Mouse (Mus musculus) embryonic facial prominence, embryonic 14.5 days (tissue): ENCODE data around the gene Eml1. TPM values are rescaled to one million over a fixed set of nuclear protein-coding genes. Genes with fewer than 3 reads are reported as not detected.

Source experiments
- ATAC-seq: fragments of 200-750 bp; cut with Nextera tagmentation; 2 replicates; pipeline ENCODE4 v1.8.0; 2017; ENCODE audit warnings: low read depth, moderate number of reproducible peaks, moderate TSS enrichment
- DNase-seq: peaks from one replicate; pipeline ENCODE4 v3.0.0-alpha.2; 2015; ENCODE audit warnings: low spot score
- H3K27ac ChIP-seq: fragments of 300-500 bp; sonication (generic); replicated peaks from 2 replicates; pipeline ENCODE4 v1.5.1; 2014; ENCODE audit warnings: low read depth, mild to moderate bottlenecking, low read length, moderate library complexity
- H3K27me3 ChIP-seq: fragments of 300-500 bp; sonication (generic); replicated peaks from 2 replicates; pipeline ENCODE4 v1.6.1; 2014; ENCODE audit warnings: low read length; ENCODE audit not compliant: control insufficient read depth, insufficient read depth
- H3K36me3 ChIP-seq: fragments of 300-500 bp; sonication (generic); 2 replicates; pipeline ENCODE4 v1.6.1; 2014; ENCODE audit warnings: low read length, mixed read lengths; ENCODE audit not compliant: control insufficient read depth, insufficient read depth
- H3K4me1 ChIP-seq: fragments of 300-500 bp; sonication (generic); 2 replicates; pipeline ENCODE4 v1.6.1; 2014; ENCODE audit warnings: antibody characterized with exemption, low read length; ENCODE audit not compliant: control insufficient read depth, insufficient read depth
- H3K4me2 ChIP-seq: fragments of 300-500 bp; sonication (generic); 2 replicates; pipeline ENCODE4 v1.6.1; 2014; ENCODE audit warnings: low read depth, mild to moderate bottlenecking, low read length, moderate library complexity, mixed read lengths
- H3K4me3 ChIP-seq: fragments of 300-500 bp; sonication (generic); 2 replicates; pipeline ENCODE4 v1.5.1; 2014; ENCODE audit warnings: low read depth, mild to moderate bottlenecking, low read length
- H3K9ac ChIP-seq: fragments of 300-500 bp; sonication (generic); 2 replicates; pipeline ENCODE4 v1.6.1; 2014; ENCODE audit warnings: low read depth, mild to moderate bottlenecking, low read length, moderate library complexity, mixed read lengths
- H3K9me3 ChIP-seq: fragments of 300-500 bp; sonication (generic); 2 replicates; pipeline ENCODE4 v1.6.1; 2016; ENCODE audit warnings: low read length; ENCODE audit not compliant: control insufficient read depth
- WGBS: fragments of 180-500 bp; shearing (Covaris S2); extraction: QIAGEN DNeasy Blood & Tissue Kit; methylation state at CpG from one replicate; pipeline ENCODE4 v1.1.7; 2014; 5-methylcytosine and 5-hydroxymethylcytosine counted together
- polyA plus RNA-seq: library from polyadenylated mRNA; unstranded; fragments of >200 nt; fragmentation: Nextera tagmentation; extraction: Ambion mirVana; gene quantifications from 2 replicates; pipeline ENCODE4 v1.2.1, GENCODE M21; 2014

Gene Eml1
- polyA plus RNA-seq, 1 experiment from 2014 or later = 62.8 TPM

- H3K9me3 ChIP-seq = no peaks in the 10 kb centered on the region
- no peaks in the 10 kb centered on the region for H3K27me3 ChIP-seq
- no peak overlapping the region for H3K4me3 ChIP-seq
- H3K36me3 ChIP-seq = peaks cover 44% of the 10 kb centered on the region
- H3K4me2 ChIP-seq = no peak overlapping the region
- H3K4me1 ChIP-seq = no peaks in the 10 kb centered on the region
- no peak for ATAC-seq
- no peak overlapping the region for H3K9ac ChIP-seq
- H3K27ac ChIP-seq = no peak overlapping the region
- 74% methylated on average over 10 of the region's 10 CpGs for WGBS
- DNase-seq = no peak
Observed at GRCm38 (mm10) chr12:108536461-108536860, 165.7 kb downstream of the Eml1 start.

GRCm38 (mm10) chr12:108541088-108541487 is 170.3 kb downstream of the Eml1 start:
- 29% methylated on average over 6 of the region's 6 CpGs for WGBS
- H3K4me1 ChIP-seq = no peaks in the 10 kb centered on the region
- no peak overlapping the region for H3K27ac ChIP-seq
- H3K27me3 ChIP-seq = no peaks in the 10 kb centered on the region
- DNase-seq (peak; percentile 44), ATAC-seq (0 out of 2 replicates have a peak, but pooled peaks have one; percentile 41)
- no peak overlapping the region for H3K4me2 ChIP-seq
- no peak overlapping the region for H3K9ac ChIP-seq
- H3K36me3 ChIP-seq = peaks cover 23% of the 10 kb centered on the region
- H3K9me3 ChIP-seq = no peaks in the 10 kb centered on the region
- H3K4me3 ChIP-seq = no peak overlapping the region

GRCm38 (mm10) chr12:108546508-108547153 is 175.9 kb downstream of the Eml1 start:
- H3K27me3 ChIP-seq = no peaks in the 10 kb centered on the region
- H3K4me2 ChIP-seq = no peak overlapping the region
- no peaks in the 10 kb centered on the region for H3K9me3 ChIP-seq
- H3K27ac ChIP-seq = no peak overlapping the region
- H3K4me1 ChIP-seq = no peaks in the 10 kb centered on the region; the same call in 1 of the 2 replicates
- DNase-seq = peak; percentile 50
- H3K9ac ChIP-seq = no peak overlapping the region
- peak; percentile 59; the same call in 1 of the 2 replicates for ATAC-seq
- H3K4me3 ChIP-seq = no peak overlapping the region
- no peaks in the 10 kb centered on the region for H3K36me3 ChIP-seq
- 15% methylated on average over 10 of the region's 10 CpGs for WGBS

DNA sequence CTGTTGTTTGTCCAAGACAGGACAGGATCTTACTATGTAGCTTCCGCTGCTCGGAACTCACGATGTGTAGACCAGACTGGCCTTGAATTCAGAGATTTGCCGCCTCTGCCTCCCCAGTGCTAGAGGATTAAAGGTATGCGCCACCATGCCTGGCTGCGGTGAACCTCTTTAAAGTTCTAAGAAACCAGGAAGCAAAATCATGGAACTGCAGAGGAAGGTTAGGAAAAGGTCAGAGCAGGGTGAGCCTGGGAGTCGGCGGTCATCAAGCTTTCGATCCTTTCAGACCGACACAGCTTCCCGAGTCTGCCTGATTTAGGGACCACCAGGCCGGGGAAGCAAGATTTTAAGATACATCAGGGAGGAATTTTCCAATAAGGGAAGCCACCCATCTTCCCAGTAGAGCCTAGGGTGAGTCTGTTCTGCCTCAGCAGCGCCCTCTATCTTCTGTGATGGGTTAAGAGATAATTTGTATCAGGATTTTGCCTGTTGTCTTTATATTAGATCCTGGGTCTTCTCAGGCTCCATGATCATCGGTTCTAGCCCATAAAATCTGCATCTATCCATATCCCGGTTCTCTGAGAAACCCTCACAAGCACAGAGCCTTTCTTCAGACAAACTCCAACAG is 176.6 kb downstream of the Eml1 start:
- no peak overlapping the region for H3K4me3 ChIP-seq
- H3K4me2 ChIP-seq = no peak overlapping the region
- ATAC-seq (no peak), DNase-seq (no peak)
- 75% methylated on average over 15 of the region's 15 CpGs for WGBS
- H3K27me3 ChIP-seq = no peaks in the 10 kb centered on the region
- no peaks in the 10 kb centered on the region; the same call in 1 of the 2 replicates for H3K4me1 ChIP-seq
- no peak overlapping the region for H3K9ac ChIP-seq
- no peaks in the 10 kb centered on the region for H3K9me3 ChIP-seq
- no peak overlapping the region for H3K27ac ChIP-seq
- H3K36me3 ChIP-seq = no peaks in the 10 kb centered on the region

DNA sequence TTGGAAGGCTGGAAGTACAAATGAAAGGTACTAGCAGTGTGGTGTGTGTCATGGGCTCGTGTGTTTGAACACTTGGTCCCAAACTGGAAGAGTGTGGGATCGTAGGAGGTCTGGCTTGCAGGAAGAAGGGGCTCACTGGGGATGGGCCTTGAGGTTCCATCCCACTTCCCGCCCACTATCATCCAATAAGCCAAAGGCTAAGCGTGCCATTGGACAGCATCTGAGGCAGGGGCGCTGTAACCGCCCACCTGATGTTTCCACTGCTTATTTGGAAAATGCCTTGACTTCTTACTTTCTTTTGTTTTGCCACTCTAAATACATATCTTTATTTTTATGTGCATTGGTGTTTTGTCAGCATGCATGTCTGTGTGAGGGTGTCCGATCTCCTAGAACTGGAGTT is 181.0 kb downstream of the Eml1 start:
- no peaks in the 10 kb centered on the region for H3K36me3 ChIP-seq
- no peak for ATAC-seq
- no peak overlapping the region for H3K27ac ChIP-seq
- no peaks in the 10 kb centered on the region for H3K27me3 ChIP-seq
- no peak overlapping the region for H3K4me3 ChIP-seq
- 77% methylated on average over 7 of the region's 7 CpGs for WGBS
- H3K4me2 ChIP-seq = no peak overlapping the region
- H3K9ac ChIP-seq = no peak overlapping the region
- H3K9me3 ChIP-seq = no peaks in the 10 kb centered on the region
- DNase-seq = no peak
- H3K4me1 ChIP-seq = peaks cover 19% of the 10 kb centered on the region

DNA sequence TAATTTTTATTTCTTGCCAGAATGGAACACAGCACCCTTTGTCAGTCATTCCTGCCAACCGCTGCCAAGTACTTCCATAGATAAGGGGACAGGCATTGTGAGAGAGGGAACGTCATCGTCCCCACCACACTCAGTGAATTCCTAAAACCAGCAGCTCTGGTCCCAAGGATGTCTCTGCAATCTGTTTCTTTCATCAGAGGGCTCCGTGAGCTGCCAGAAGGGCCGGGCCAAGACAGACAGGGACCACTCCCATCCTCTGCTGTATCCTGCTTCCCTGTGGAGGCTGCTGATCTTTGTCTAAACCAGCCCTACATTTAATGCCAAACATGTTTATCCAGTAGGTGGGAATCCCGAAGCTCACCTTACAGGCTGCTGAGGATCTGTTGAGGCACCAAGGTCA is 182.3 kb downstream of the Eml1 start:
- Histone ChIP-seq H3K27me3 (no peaks in the 10 kb centered on the region), H3K36me3 (no peaks in the 10 kb centered on the region), H3K9me3 (no peaks in the 10 kb centered on the region), H3K4me3 (no peak overlapping the region), H3K4me1 (peaks cover 30% of the 10 kb centered on the region), H3K27ac (no peak overlapping the region), H3K9ac (0 out of 2 replicates have a peak overlapping the region, but pooled peaks have one; percentile 8), H3K4me2 (no peak overlapping the region)
- no peak for ATAC-seq
- DNase-seq = peak; percentile 35
- 36% methylated on average over 6 of the region's 6 CpGs for WGBS

- Histone ChIP-seq H3K36me3 (no peaks in the 10 kb centered on the region), H3K27me3 (no peaks in the 10 kb centered on the region), H3K9me3 (no peaks in the 10 kb centered on the region), H3K4me3 (peak within 1 kb of the TSS; percentile 93), H3K4me1 (peaks cover 31% of the 10 kb centered on the region), H3K4me2 (peak within 1 kb of the TSS; percentile 60), H3K9ac (peak within 1 kb of the TSS; percentile 94), H3K27ac (peak within 1 kb of the TSS; percentile 93)
- ATAC-seq (peak; percentile 91), DNase-seq (peak; percentile 95)
- WGBS = 2% methylated on average over 22 of the region's 50 CpGs
Observed at GRCm38 (mm10) chr12:108554120-108554841, 183.5 kb downstream of the Eml1 start, which contains the start of gene Evl. Gene Evl, plus strand, starts transcription at chr12:108554720.

- no peak for DNase-seq
- Histone ChIP-seq H3K4me3 (peak overlapping the region; percentile 93), H3K4me1 (peaks cover 31% of the 10 kb centered on the region), H3K9me3 (no peaks in the 10 kb centered on the region), H3K27me3 (no peaks in the 10 kb centered on the region), H3K27ac (peak overlapping the region; percentile 93), H3K36me3 (no peaks in the 10 kb centered on the region), H3K9ac (peak overlapping the region; percentile 94), H3K4me2 (peak overlapping the region; percentile 60)
- WGBS = under 1% methylated on average over 21 of the region's 100 CpGs
- peak; percentile 73 for ATAC-seq
Observed at GRCm38 (mm10) chr12:108554861-108555556, 184.3 kb downstream of the Eml1 start.
